Mouse (Mus musculus) heart, postnatal 0 days (tissue): Measurements from ENCODE around the gene Tufm. TPM values are rescaled to one million over a fixed set of nuclear protein-coding genes. Genes with fewer than 3 reads are reported as not detected.

ENCODE experiments used
- ATAC-seq: fragments of 200-750 bp; cut with Nextera tagmentation; 2 replicates; pipeline ENCODE4 v1.8.0; 2017; ENCODE audit warnings: low read depth, moderate number of reproducible peaks, moderate library complexity; ENCODE audit not compliant: insufficient read depth
- DNase-seq: peaks from one replicate; pipeline ENCODE4 v3.0.0-alpha.2; 2016; ENCODE audit warnings: low spot score
- H3K27ac ChIP-seq: fragments of 300-500 bp; sonication (generic); 2 replicates; pipeline ENCODE4 v1.5.1; 2014; ENCODE audit warnings: low read depth, mild to moderate bottlenecking
- H3K27me3 ChIP-seq: fragments of 300-500 bp; sonication (generic); 2 replicates; pipeline ENCODE4 v1.6.1; 2014; ENCODE audit warnings: low read length, mixed read lengths; ENCODE audit not compliant: control insufficient read depth, insufficient read depth
- H3K36me3 ChIP-seq: fragments of 300-500 bp; sonication (generic); replicated peaks from 2 replicates; pipeline ENCODE4 v1.6.1; 2014; ENCODE audit warnings: low read length, mixed read lengths; ENCODE audit not compliant: control insufficient read depth, insufficient read depth
- H3K4me1 ChIP-seq: fragments of 300-500 bp; sonication (generic); 2 replicates; pipeline ENCODE4 v1.6.1; 2014; ENCODE audit warnings: antibody characterized with exemption; ENCODE audit not compliant: control insufficient read depth, insufficient read depth
- H3K4me2 ChIP-seq: fragments of 300-500 bp; sonication (generic); 2 replicates; pipeline ENCODE4 v1.6.1; 2014; ENCODE audit warnings: low read depth, mild to moderate bottlenecking, low read length, moderate library complexity
- H3K4me3 ChIP-seq: fragments of 300-500 bp; sonication (generic); 2 replicates; pipeline ENCODE4 v1.5.1; 2014; ENCODE audit warnings: low read depth, low read length
- H3K9ac ChIP-seq: fragments of 300-500 bp; sonication (generic); replicated peaks from 2 replicates; pipeline ENCODE4 v1.6.1; 2014; ENCODE audit warnings: low read depth, low read length, mixed read lengths
- H3K9me3 ChIP-seq: fragments of 300-500 bp; sonication (generic); replicated peaks from 2 replicates; pipeline ENCODE4 v1.6.1; 2016; ENCODE audit warnings: low read length; ENCODE audit not compliant: control insufficient read depth
- CTCF ChIP-seq: IDR thresholded peaks from 2 replicates; pipeline ENCODE4 v1.5.1; 2016; ENCODE audit warnings: antibody characterized with exemption, control low read depth, low read depth
- EP300 ChIP-seq: IDR thresholded peaks from 2 replicates; pipeline ENCODE4 v1.6.1; 2016; ENCODE audit warnings: antibody characterized with exemption, low read depth
- WGBS: fragments of 180-500 bp; shearing (Covaris S2); extraction: QIAGEN DNeasy Blood & Tissue Kit; methylation state at CpG from one replicate; pipeline ENCODE4 v1.1.7; 2014; 5-methylcytosine and 5-hydroxymethylcytosine counted together
- polyA plus RNA-seq: library from polyadenylated mRNA; unstranded; fragments of >200 nt; fragmentation: Nextera tagmentation; extraction: Ambion mirVana; gene quantifications from 2 replicates; pipeline ENCODE4 v1.2.1, GENCODE M21; 2015
- total RNA-seq: library from RNA; depleted of rRNA; stranded (reverse); fragments of >200 nt; gene quantifications from 2 replicates; pipeline ENCODE4 v1.2.3, GENCODE M21; 2014; ENCODE audit warnings: low replicate concordance

Gene Tufm
- total and polyA plus RNA-seq, 2 experiments from 2014 or later, result 151 to 205 TPM

- Histone ChIP-seq H3K4me2 (no peak overlapping the region), H3K36me3 (peaks cover 41% of the 10 kb centered on the region), H3K9ac (no peak overlapping the region), H3K4me3 (no peak overlapping the region), H3K4me1 (peaks cover 23% of the 10 kb centered on the region), H3K27me3 (no peaks in the 10 kb centered on the region), H3K27ac (peak overlapping the region; percentile 81), H3K9me3 (no peaks in the 10 kb centered on the region)
- ATAC-seq (no peak), DNase-seq (no peak)
- TF ChIP-seq EP300 (no peak), CTCF (no peak)
- 49% methylated on average over 9 of the region's 9 CpGs for WGBS
Observed at GRCm38 (mm10) chr7:126466116-126466515, 21.0 kb upstream of the Tufm start.

GRCm38 (mm10) chr7:126466707-126467106, 20.5 kb upstream of the Tufm start:
- DNase-seq (no peak), ATAC-seq (no peak)
- Histone ChIP-seq H3K27me3 (no peaks in the 10 kb centered on the region), H3K27ac (peak overlapping the region; percentile 81), H3K9ac (no peak overlapping the region), H3K9me3 (no peaks in the 10 kb centered on the region), H3K4me2 (no peak overlapping the region), H3K4me1 (peaks cover 23% of the 10 kb centered on the region), H3K4me3 (no peak overlapping the region), H3K36me3 (peaks cover 47% of the 10 kb centered on the region)
- TF ChIP-seq EP300 (no peak), CTCF (no peak)
- WGBS, result 85% methylated on average over 5 of the region's 5 CpGs

GRCm38 (mm10) chr7:126467271-126467670, 19.9 kb upstream of the Tufm start:
- DNase-seq, result no peak
- H3K9me3 ChIP-seq, result no peaks in the 10 kb centered on the region
- H3K4me2 ChIP-seq, result no peak overlapping the region
- ATAC-seq, result no peak
- H3K27me3 ChIP-seq, result no peaks in the 10 kb centered on the region
- H3K9ac ChIP-seq, result no peak overlapping the region
- H3K4me3 ChIP-seq, result no peak overlapping the region
- no peak overlapping the region for H3K27ac ChIP-seq
- H3K4me1 ChIP-seq, result peaks cover 23% of the 10 kb centered on the region
- TF ChIP-seq CTCF, result peak; percentile 54
- no peak for TF ChIP-seq EP300
- H3K36me3 ChIP-seq, result peaks cover 52% of the 10 kb centered on the region
- WGBS, result 67% methylated on average over 5 of the region's 5 CpGs

GRCm38 (mm10) chr7:126467834-126468627, 19.1 kb upstream of the Tufm start:
- Histone ChIP-seq H3K27ac (no peak overlapping the region), H3K9ac (no peak overlapping the region), H3K4me3 (no peak overlapping the region), H3K4me1 (peaks cover 23% of the 10 kb centered on the region), H3K9me3 (no peaks in the 10 kb centered on the region), H3K27me3 (no peaks in the 10 kb centered on the region), H3K36me3 (peaks cover 58% of the 10 kb centered on the region), H3K4me2 (no peak overlapping the region)
- TF ChIP-seq CTCF (no peak), EP300 (no peak)
- 90% methylated on average over 17 of the region's 18 CpGs for WGBS
- ATAC-seq (no peak), DNase-seq (no peak)

GRCm38 (mm10) chr7:126470077-126470476, 17.1 kb upstream of the Tufm start:
- Histone ChIP-seq H3K9ac (no peak overlapping the region), H3K4me1 (peaks cover 22% of the 10 kb centered on the region), H3K27me3 (no peaks in the 10 kb centered on the region), H3K4me2 (no peak overlapping the region), H3K36me3 (peaks cover 58% of the 10 kb centered on the region), H3K27ac (no peak overlapping the region), H3K9me3 (no peaks in the 10 kb centered on the region), H3K4me3 (no peak overlapping the region)
- no peak for TF ChIP-seq CTCF
- no peak for TF ChIP-seq EP300
- no peak for ATAC-seq
- DNase-seq, result no peak
- 50% methylated on average over 6 of the region's 6 CpGs for WGBS

- H3K27ac ChIP-seq, result no peak overlapping the region
- no peaks in the 10 kb centered on the region for H3K27me3 ChIP-seq
- WGBS, result 83% methylated on average over 5 of the region's 5 CpGs
- peaks cover 58% of the 10 kb centered on the region for H3K36me3 ChIP-seq
- no peak for TF ChIP-seq CTCF
- no peak for TF ChIP-seq EP300
- H3K4me3 ChIP-seq, result no peak overlapping the region
- H3K9ac ChIP-seq, result no peak overlapping the region
- no peak overlapping the region for H3K4me2 ChIP-seq
- H3K9me3 ChIP-seq, result no peaks in the 10 kb centered on the region
- H3K4me1 ChIP-seq, result peaks cover 14% of the 10 kb centered on the region
- DNase-seq, result no peak
- no peak for ATAC-seq
Observed at GRCm38 (mm10) chr7:126471361-126471760, 15.8 kb upstream of the Tufm start.
